Mouse (Mus musculus): ENCODE results near the gene Il1rl2.

- TF ChIP-seq GATA1 (IDR thresholded peaks at IDR 0.05; ENCODE audit: borderline replicate concordance, low read length) (no peak), FLI1 (IDR thresholded peaks at IDR 0.05; ENCODE audit: low read length) (no peak)
Observed at GRCm38 (mm10) chr1:40414863-40415656, 90.7 kb downstream of the Il1rl2 start.
